Mouse (Mus musculus) frontal cortex, adult 2 months (tissue): ENCODE measurements at regions not wholly inside any gene's neighbourhood (a gene's known extent, or its start where the extent isn't known, plus 50 kb on each side); places are given as distances from the start of the nearest gene placed in this dataset.

Experiments used
- DNase-seq, 2 experiments: peaks; one replicate each; pipeline ENCODE4 v3.0.0; 2022; ENCODE audit warnings: low spot score in 1 of 2; ENCODE audit errors: extremely low spot score in 1 of 2

DNA sequence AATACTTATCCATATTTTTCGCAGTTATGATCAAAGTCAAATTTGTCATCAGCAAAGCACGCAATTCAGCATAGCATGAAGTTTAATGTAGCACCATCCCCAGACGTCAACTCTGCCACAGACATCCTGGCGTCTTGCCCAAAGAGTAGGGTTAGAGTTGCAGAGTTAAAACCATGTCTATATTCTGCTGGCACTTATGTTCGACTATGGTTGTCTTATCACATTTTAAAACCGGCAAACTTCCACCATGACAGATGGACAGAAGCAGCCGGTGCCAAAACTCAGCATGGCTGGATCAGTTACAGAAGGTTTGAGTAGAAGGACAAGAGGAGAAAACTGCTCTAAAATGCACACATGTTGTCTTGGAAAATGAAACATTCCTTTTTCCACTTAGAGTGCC is 1383.6 kb upstream of the Slc39a10 start:
- DNase-seq, result peak; percentile 3 to 48

GRCm38 (mm10) chr1:48275666-48276065 is 1383.0 kb upstream of the Slc39a10 start:
- DNase-seq, result no peak
